Mouse (Mus musculus) neutrophil, adult 65 days (primary cell): Measurements from ENCODE around the gene Abca6. TPM values are rescaled to one million over a fixed set of nuclear protein-coding genes. Genes with fewer than 3 reads are reported as not detected.

Experiments
- total RNA-seq: library from RNA; stranded (reverse); gene quantifications from 2 replicates; pipeline ENCODE4 v1.2.4, GENCODE M21; 2023

Abca6 gene
- total RNA-seq, result 1.4 and 1.7 TPM in 2 replicates

DNA sequence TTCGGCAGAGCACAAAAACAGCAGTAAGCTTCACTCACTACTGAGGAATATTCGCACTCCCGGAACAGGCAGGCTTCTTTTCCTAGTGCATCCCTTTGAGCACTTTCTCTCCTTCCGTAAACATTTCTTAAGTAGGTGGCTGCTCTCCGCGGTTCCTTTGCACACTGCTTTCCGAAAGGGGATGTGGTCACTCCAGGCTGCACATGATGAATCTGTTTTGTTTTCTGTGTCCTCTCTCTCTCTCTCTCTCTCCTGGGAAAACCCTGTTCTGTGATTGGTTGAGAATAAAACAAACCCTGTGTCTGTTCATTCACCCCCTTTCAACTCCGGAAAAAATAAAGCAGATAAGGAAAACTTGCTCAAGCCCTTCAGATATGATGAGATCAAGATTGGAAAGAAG lies at the start of gene Abca6:
Gene Abca6, minus strand, starts transcription at position 243 of the 400 bp plus-strand sequence.

DNA sequence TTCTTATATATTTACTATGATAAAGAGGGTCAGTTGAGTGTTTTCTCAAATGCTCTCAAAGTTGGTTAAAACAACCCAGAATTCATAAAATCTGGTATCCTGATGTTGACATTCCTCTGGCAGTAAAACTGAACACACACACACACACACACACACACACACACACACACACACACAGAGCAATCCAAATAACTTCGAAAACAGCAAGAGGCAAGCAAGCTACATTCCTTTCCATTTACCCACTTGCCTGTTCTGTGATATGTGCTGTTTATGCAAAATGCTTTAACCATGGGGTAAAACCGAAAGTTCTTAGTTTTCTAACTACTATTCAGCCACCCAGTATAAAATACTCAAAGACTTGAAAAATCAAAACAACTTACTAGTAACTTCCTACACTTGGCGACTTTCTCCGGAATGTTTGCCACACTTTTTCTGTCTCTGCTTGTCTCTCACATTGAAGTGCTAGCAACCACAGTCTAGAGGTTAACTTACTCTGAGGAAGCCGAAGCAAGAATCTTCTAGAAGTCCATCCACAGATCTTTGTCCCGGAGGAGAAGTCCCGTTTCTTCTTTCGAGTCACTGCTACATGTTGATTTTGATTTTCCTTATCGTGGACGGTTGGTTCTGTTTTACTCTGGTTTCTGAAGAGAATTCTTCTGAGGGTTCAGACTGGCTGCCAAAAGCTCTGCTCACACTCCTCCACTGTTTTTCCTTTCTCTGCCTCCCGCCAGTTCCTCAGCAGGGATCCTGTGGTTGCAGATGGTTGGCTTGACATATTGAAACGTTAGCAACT lies 83.9 kb downstream of the Abca6 start, which contains the start of gene Abca9:
Gene Abca9, minus strand, starts transcription at position 738 of the 793 bp plus-strand sequence.

Other genes starting within 250 kb of the Abca6 start
- not detected in 2 replicates for gene Abca8a, start 155.8 kb downstream of the Abca6 start, total RNA-seq
- 10.4 and 14.5 TPM in 2 replicates for gene Abca9, start 83.6 kb downstream of the Abca6 start, total RNA-seq
- gene Abca5, start 85.9 kb upstream of the Abca6 start, total RNA-seq, result 0.64 and 1.4 TPM in 2 replicates
- gene Map2k6, start 147.3 kb upstream of the Abca6 start, total RNA-seq, result 5.8 and 6.3 TPM in 2 replicates